Mouse (Mus musculus): ENCODE results near the gene Gm45261. TPM values are rescaled to one million over a fixed set of nuclear protein-coding genes. Genes with fewer than 3 reads are reported as not detected.

Gene Gm45261
- total and polyA plus RNA-seq, 2 experiments, result not detected

GRCm38 (mm10) chr1:80451914-80452549, 9.2 kb downstream of the Gm45261 start:
- Histone ChIP-seq H3K27ac (replicated peaks; ENCODE audit: insufficient read depth, low read depth, low read length) (no peak overlapping the region), H3K4me3 (ENCODE audit: insufficient read depth, low read depth, low read length) (no peak overlapping the region), H3K27me3 (ENCODE audit: control insufficient read depth, insufficient read depth, low read length) (no peaks in the 10 kb centered on the region), H3K4me1 (ENCODE audit: control insufficient read depth, insufficient read depth, low read length) (no peaks in the 10 kb centered on the region; the same call in none of the 2 replicates), H3K9ac (ENCODE audit: low read depth, low read length) (no peak overlapping the region), H3K79me2 (ENCODE audit: control insufficient read depth, insufficient read depth, low read length) (no peaks in the 10 kb centered on the region), H3K36me3 (ENCODE audit: control insufficient read depth, insufficient read depth, low read length) (no peaks in the 10 kb centered on the region)
- DNase-seq (ENCODE audit: extremely low read depth, low read depth, low spot score), result peak; percentile 11
- TF ChIP-seq CTCF (IDR thresholded peaks at IDR 0.05; ENCODE audit: low read depth, low read length) (no peak), POLR2A (IDR thresholded peaks at IDR 0.05; ENCODE audit: extremely low read depth, insufficient read depth, low read length) (no peak)
- 78% methylated on average over 1 of the region's 1 CpGs for WGBS

DNA sequence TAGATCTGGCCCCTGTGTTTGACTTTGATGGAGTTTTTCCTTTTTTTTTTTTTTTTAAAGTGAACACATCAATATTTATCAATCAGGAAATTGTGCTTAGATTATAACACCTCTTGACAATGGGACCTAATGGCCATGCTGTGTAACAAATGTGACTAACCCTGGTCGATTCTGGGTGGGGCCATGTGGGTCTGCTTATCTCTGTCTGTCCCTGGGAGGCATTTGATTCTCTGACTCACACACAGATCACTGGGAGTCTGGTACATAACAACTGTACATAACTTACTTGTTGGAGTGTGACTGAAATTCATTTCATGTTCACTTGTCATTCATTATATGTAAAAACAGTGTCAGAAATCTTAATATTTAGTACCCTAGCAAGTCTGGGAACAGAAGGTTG, 13.7 kb downstream of the Gm45261 start:
- Histone ChIP-seq H3K27me3 (ENCODE audit: control insufficient read depth, insufficient read depth, low read length) (no peaks in the 10 kb centered on the region), H3K27ac (replicated peaks; ENCODE audit: insufficient read depth, low read depth, low read length) (no peak overlapping the region), H3K4me3 (ENCODE audit: insufficient read depth, low read depth, low read length) (no peak overlapping the region), H3K4me1 (ENCODE audit: control insufficient read depth, insufficient read depth, low read length) (no peaks in the 10 kb centered on the region; the same call in none of the 2 replicates), H3K79me2 (ENCODE audit: control insufficient read depth, insufficient read depth, low read length) (no peaks in the 10 kb centered on the region), H3K9ac (ENCODE audit: low read depth, low read length) (no peak overlapping the region), H3K36me3 (ENCODE audit: control insufficient read depth, insufficient read depth, low read length) (no peaks in the 10 kb centered on the region)
- DNase-seq (ENCODE audit: extremely low read depth, low read depth, low spot score), result no peak
- 6% methylated on average over 1 of the region's 1 CpGs for WGBS
- no peak for TF ChIP-seq CTCF (IDR thresholded peaks at IDR 0.05; ENCODE audit: low read depth, low read length)
- TF ChIP-seq POLR2A (IDR thresholded peaks at IDR 0.05; ENCODE audit: extremely low read depth, insufficient read depth, low read length), result no peak

DNA sequence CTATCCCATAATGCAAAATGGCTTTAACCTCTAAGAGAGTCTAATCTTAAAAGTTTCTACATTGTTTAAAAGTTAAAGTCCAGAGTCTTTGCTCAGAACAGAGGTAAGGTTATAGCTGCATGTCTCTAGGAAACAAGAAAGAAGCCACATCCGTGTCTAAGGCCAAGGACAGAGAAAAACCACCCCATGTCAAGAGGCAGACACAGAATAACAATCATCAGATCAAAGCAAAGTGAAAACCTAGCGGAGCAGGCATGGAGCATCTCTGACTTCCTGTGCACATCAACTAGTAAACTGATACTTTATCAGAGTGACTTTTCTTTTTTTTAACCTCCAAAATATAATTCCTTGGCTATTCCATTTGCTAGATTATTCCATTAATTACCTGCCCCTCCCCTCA, 20.3 kb downstream of the Gm45261 start:
- Histone ChIP-seq H3K4me3 (ENCODE audit: insufficient read depth, low read depth, low read length) (no peak overlapping the region), H3K27ac (replicated peaks; ENCODE audit: insufficient read depth, low read depth, low read length) (no peak overlapping the region), H3K9ac (ENCODE audit: low read depth, low read length) (no peak overlapping the region), H3K36me3 (ENCODE audit: control insufficient read depth, insufficient read depth, low read length) (no peaks in the 10 kb centered on the region), H3K4me1 (ENCODE audit: control insufficient read depth, insufficient read depth, low read length) (no peaks in the 10 kb centered on the region), H3K27me3 (ENCODE audit: control insufficient read depth, insufficient read depth, low read length) (no peaks in the 10 kb centered on the region), H3K79me2 (ENCODE audit: control insufficient read depth, insufficient read depth, low read length) (no peaks in the 10 kb centered on the region)
- WGBS, result 76% methylated on average over 2 of the region's 2 CpGs
- TF ChIP-seq CTCF (IDR thresholded peaks at IDR 0.05; ENCODE audit: low read depth, low read length), result no peak
- TF ChIP-seq POLR2A (IDR thresholded peaks at IDR 0.05; ENCODE audit: extremely low read depth, insufficient read depth, low read length), result no peak
- no peak for DNase-seq (ENCODE audit: extremely low read depth, low read depth, low spot score)

DNA sequence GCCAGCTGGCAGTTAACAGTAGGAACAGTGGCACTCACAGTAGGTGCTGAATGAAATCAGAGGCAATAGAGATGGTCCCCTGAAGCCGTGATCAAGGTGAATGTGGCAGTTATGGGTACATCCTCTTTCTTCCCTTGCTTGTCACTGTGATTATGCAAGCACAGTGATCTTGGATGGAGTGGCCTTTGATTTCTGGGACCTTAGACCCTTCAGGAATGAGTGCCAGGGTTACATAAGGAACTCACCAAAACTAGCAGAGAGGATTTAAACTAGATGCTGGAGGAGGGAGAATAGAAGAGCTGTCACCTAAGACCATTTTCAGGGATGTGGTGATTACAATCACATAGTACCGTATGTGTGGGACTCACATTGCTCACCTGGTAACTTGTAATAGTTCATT, 22.7 kb downstream of the Gm45261 start:
- H3K27me3 ChIP-seq (ENCODE audit: control insufficient read depth, insufficient read depth, low read length), result no peaks in the 10 kb centered on the region
- TF ChIP-seq CTCF (IDR thresholded peaks at IDR 0.05; ENCODE audit: low read depth, low read length), result no peak
- TF ChIP-seq POLR2A (IDR thresholded peaks at IDR 0.05; ENCODE audit: extremely low read depth, insufficient read depth, low read length), result no peak
- DNase-seq (ENCODE audit: extremely low read depth, low read depth, low spot score), result no peak

GRCm38 (mm10) chr1:80427946-80428345, 33.3 kb downstream of the Gm45261 start:
- WGBS, result 7% methylated on average over 1 of the region's 1 CpGs
- H3K27ac ChIP-seq (replicated peaks; ENCODE audit: insufficient read depth, low read depth, low read length), result no peak overlapping the region
- H3K4me3 ChIP-seq (ENCODE audit: insufficient read depth, low read depth, low read length), result no peak overlapping the region
- H3K9ac ChIP-seq (ENCODE audit: low read depth, low read length), result no peak overlapping the region
- peak; percentile 62 for DNase-seq (ENCODE audit: extremely low read depth, low read depth, low spot score)
- no peaks in the 10 kb centered on the region for H3K36me3 ChIP-seq (ENCODE audit: control insufficient read depth, insufficient read depth, low read length)
- no peaks in the 10 kb centered on the region for H3K27me3 ChIP-seq (ENCODE audit: control insufficient read depth, insufficient read depth, low read length)
- no peaks in the 10 kb centered on the region for H3K79me2 ChIP-seq (ENCODE audit: control insufficient read depth, insufficient read depth, low read length)
- H3K4me1 ChIP-seq (ENCODE audit: control insufficient read depth, insufficient read depth, low read length), result peaks cover 3% of the 10 kb centered on the region; the same call in 1 of the 2 replicates
- TF ChIP-seq CTCF (IDR thresholded peaks at IDR 0.05; ENCODE audit: low read depth, low read length), result no peak
- no peak for TF ChIP-seq POLR2A (IDR thresholded peaks at IDR 0.05; ENCODE audit: extremely low read depth, insufficient read depth, low read length)

More for the DNA sequence above, 22.7 kb downstream of the Gm45261 start:
- Histone ChIP-seq H3K36me3 (ENCODE audit: control insufficient read depth, insufficient read depth, low read length) (no peaks in the 10 kb centered on the region), H3K79me2 (ENCODE audit: control insufficient read depth, insufficient read depth, low read length) (no peaks in the 10 kb centered on the region), H3K27ac (replicated peaks; ENCODE audit: insufficient read depth, low read depth, low read length) (no peak overlapping the region), H3K4me1 (ENCODE audit: control insufficient read depth, insufficient read depth, low read length) (no peaks in the 10 kb centered on the region), H3K9ac (ENCODE audit: low read depth, low read length) (no peak overlapping the region), H3K4me3 (ENCODE audit: insufficient read depth, low read depth, low read length) (no peak overlapping the region)
- 79% methylated on average over 2 of the region's 2 CpGs for WGBS

GRCm38 (mm10) chr1:80427425-80427824, 33.8 kb downstream of the Gm45261 start:
- no peak overlapping the region for H3K9ac ChIP-seq (ENCODE audit: low read depth, low read length)
- no peak overlapping the region for H3K27ac ChIP-seq (replicated peaks; ENCODE audit: insufficient read depth, low read depth, low read length)
- 20% methylated on average over 1 of the region's 1 CpGs for WGBS
- H3K27me3 ChIP-seq (ENCODE audit: control insufficient read depth, insufficient read depth, low read length), result no peaks in the 10 kb centered on the region
- H3K4me3 ChIP-seq (ENCODE audit: insufficient read depth, low read depth, low read length), result no peak overlapping the region
- no peaks in the 10 kb centered on the region for H3K36me3 ChIP-seq (ENCODE audit: control insufficient read depth, insufficient read depth, low read length)
- DNase-seq (ENCODE audit: extremely low read depth, low read depth, low spot score), result no peak
- TF ChIP-seq CTCF (IDR thresholded peaks at IDR 0.05; ENCODE audit: low read depth, low read length) (no peak), POLR2A (IDR thresholded peaks at IDR 0.05; ENCODE audit: extremely low read depth, insufficient read depth, low read length) (no peak)
- no peaks in the 10 kb centered on the region for H3K79me2 ChIP-seq (ENCODE audit: control insufficient read depth, insufficient read depth, low read length)
- peaks cover 3% of the 10 kb centered on the region; the same call in 1 of the 2 replicates for H3K4me1 ChIP-seq (ENCODE audit: control insufficient read depth, insufficient read depth, low read length)

Data from liver, adult 2 months (tissue).